Mouse (Mus musculus) stomach, postnatal 0 days (tissue): ENCODE measurements around the gene Zbtb25.

Experiments
- CTCF ChIP-seq: IDR thresholded peaks from 2 replicates; pipeline ENCODE4 v1.5.1; 2016; ENCODE audit warnings: antibody characterized with exemption, low read depth, mild to moderate bottlenecking, moderate library complexity
- EP300 ChIP-seq: optimal IDR thresholded peaks from 2 replicates; pipeline ENCODE3; 2016; ENCODE audit warnings: antibody characterized with exemption

GRCm38 (mm10) chr12:76404836-76405182, 35.4 kb upstream of the Zbtb25 start:
- no peak for TF ChIP-seq CTCF
- TF ChIP-seq EP300: no peak
